ENCODE assay signal across 8 mouse cellular contexts in genomic region chr15:82243742-82244114, GRCm38 (mm10). TPM values are rescaled to one million over a fixed set of nuclear protein-coding genes. Genes with fewer than 3 reads are reported as not detected.
DNase-seq lines count a peak whose midpoint lies in the region; ATAC-seq and TF ChIP-seq lines count a peak whose summit lies in the region.

No protein-coding gene starts in this region.

- peak overlapping the region; percentile 71 for H3K4me3 ChIP-seq in kidney, postnatal 0 days (replicated peaks; ENCODE audit: low read depth, low read length)
- peak overlapping the region; percentile 87 for H3K4me3 ChIP-seq in bone marrow, adult 2 months (replicated peaks; ENCODE audit: control insufficient read depth, low read depth, low read length)
- H3K4me3 ChIP-seq in hindbrain, postnatal 0 days (ENCODE audit: low read length) = peak overlapping the region; percentile 72

- 1% methylated on average over 12 of the region's 12 CpGs for WGBS in kidney, postnatal 0 days
- 2% methylated on average over 12 of the region's 12 CpGs for WGBS in bone marrow, adult 2 months
- WGBS in hindbrain, postnatal 0 days = 5% methylated on average over 12 of the region's 12 CpGs

- no peak for TF ChIP-seq POLR2A in bone marrow, adult 2 months (IDR thresholded peaks at IDR 0.05; ENCODE audit: borderline replicate concordance, control insufficient read depth, low read depth, low read length)

- 0 out of 2 replicates have a peak, but pooled peaks cover 5% of the 10 kb centered on the region for H3K4me1 ChIP-seq in kidney, postnatal 0 days (replicated peaks; ENCODE audit: insufficient read depth, low read length)
- no peaks in the 10 kb centered on the region for H3K4me1 ChIP-seq in bone marrow, adult 2 months (ENCODE audit: control insufficient read depth, insufficient read depth, low read length)
- 0 out of 2 replicates have a peak, but pooled peaks cover 3% of the 10 kb centered on the region for H3K4me1 ChIP-seq in hindbrain, postnatal 0 days (ENCODE audit: insufficient read depth, low read length)

- intact Hi-C loops in gastrocnemius, postnatal 14 days (cut with DNase I; ENCODE audit: low total_unique reads) = no loop called here

- DNase-seq in kidney, postnatal 0 days (ENCODE audit: low spot score) = no peak
- no peak for DNase-seq in kidney, adult 11 months
- DNase-seq in hindbrain, postnatal 0 days (ENCODE audit: low spot score) = no peak
- peak; percentile 58 for DNase-seq in naive thymus-derived CD4-positive, alpha-beta T cell, adult 2 months (ENCODE audit: low read depth)
- DNase-seq in adrenal gland, adult 18-20 months (ENCODE audit: low spot score in 2 of 2) = no peak
- no peak for DNase-seq in gastrocnemius, postnatal 14 days
- DNase-seq in left cerebral cortex, adult 9 months (ENCODE audit: low spot score in 2 of 2) = no peak

- peak overlapping the region; percentile 89 for H3K4me2 ChIP-seq in kidney, postnatal 0 days (ENCODE audit: low read length)
- H3K4me2 ChIP-seq in hindbrain, postnatal 0 days (ENCODE audit: low read depth, low read length) = peak overlapping the region; percentile 89

- H3K36me3 ChIP-seq in kidney, postnatal 0 days (ENCODE audit: insufficient read depth, low read length) = no peaks in the 10 kb centered on the region
- no peaks in the 10 kb centered on the region for H3K36me3 ChIP-seq in hindbrain, postnatal 0 days (ENCODE audit: insufficient read depth, low read length)

- no peak for ATAC-seq in kidney, postnatal 0 days (replicated peaks; ENCODE audit: low FRiP score, low read depth)
- no peak for ATAC-seq in hindbrain, postnatal 0 days

- H3K9ac ChIP-seq in kidney, postnatal 0 days (ENCODE audit: low read depth, low read length) = peak overlapping the region; percentile 62; the same call in 1 of the 2 replicates
- H3K9ac ChIP-seq in hindbrain, postnatal 0 days (replicated peaks; ENCODE audit: low read length) = peak overlapping the region; percentile 56

- H3K27ac ChIP-seq in kidney, postnatal 0 days = no peak overlapping the region
- H3K27ac ChIP-seq in bone marrow, adult 2 months (ENCODE audit: control insufficient read depth, insufficient read depth, low read depth, low read length, poor library complexity) = peak overlapping the region; percentile 32
- 0 out of 2 replicates have a peak overlapping the region, but pooled peaks have one; percentile 16 for H3K27ac ChIP-seq in hindbrain, postnatal 0 days

- H3K9me3 ChIP-seq in kidney, postnatal 0 days (replicated peaks; ENCODE audit: low read length) = no peaks in the 10 kb centered on the region
- no peaks in the 10 kb centered on the region for H3K9me3 ChIP-seq in hindbrain, postnatal 0 days (ENCODE audit: low read length)

- no peaks in the 10 kb centered on the region for H3K27me3 ChIP-seq in kidney, postnatal 0 days (ENCODE audit: insufficient read depth, low read length)
- H3K27me3 ChIP-seq in hindbrain, postnatal 0 days (ENCODE audit: insufficient read depth, low read length) = no peaks in the 10 kb centered on the region

- TF ChIP-seq CTCF in kidney, postnatal 0 days (IDR thresholded peaks at IDR 0.05; ENCODE audit: low read depth) = no peak
- TF ChIP-seq CTCF in bone marrow, adult 2 months (IDR thresholded peaks at IDR 0.05; ENCODE audit: control insufficient read depth, insufficient read depth, low read length) = no peak
- TF ChIP-seq CTCF in hindbrain, postnatal 0 days (IDR thresholded peaks at IDR 0.05; ENCODE audit: low read depth) = no peak

RNA-seq across cellular contexts. Expression of gene Cenpm, which starts 0.8 kb away (rescaled TPM):
- polyA plus RNA-seq in kidney, postnatal 0 days (2015; fragmentation: Nextera tagmentation; extraction: Ambion mirVana) = 45.0 and 46.4 TPM in 2 replicates
- 19.5 and 21.2 TPM in 2 replicates for polyA plus RNA-seq in bone marrow, adult 2 months (2011; ENCODE audit: insufficient read depth, insufficient read length, low replicate concordance, missing spikeins)
- 15.0 and 16.2 TPM in 2 replicates for total RNA-seq in hindbrain, postnatal 0 days (2014; rRNA removed)
- 23.0 and 27.6 TPM in 2 replicates for polyA plus RNA-seq in hindbrain, postnatal 0 days (2015; fragmentation: Nextera tagmentation; extraction: Ambion mirVana)
- 1 to 10 TPM; 2.4 to 2.5 TPM for total RNA-seq in adrenal gland, adult 18-20 months (2021)
- total RNA-seq in gastrocnemius, postnatal 14 days (2021) = 1 to 10 TPM; 1.8 to 2.6 TPM

RNA-seq across cellular contexts. Expression of gene 1500009C09Rik, which starts 8.5 kb away (rescaled TPM):
- polyA plus RNA-seq in kidney, postnatal 0 days (2015; fragmentation: Nextera tagmentation; extraction: Ambion mirVana) = not detected in 2 replicates
- not detected in 2 replicates for polyA plus RNA-seq in bone marrow, adult 2 months (2011; ENCODE audit: insufficient read depth, insufficient read length, low replicate concordance, missing spikeins)
- total RNA-seq in hindbrain, postnatal 0 days (2014; rRNA removed) = 116 and 127 TPM in 2 replicates
- 12.5 and 13.9 TPM in 2 replicates for polyA plus RNA-seq in hindbrain, postnatal 0 days (2015; fragmentation: Nextera tagmentation; extraction: Ambion mirVana)
- under 1 TPM; 0.33 to 0.90 TPM for total RNA-seq in adrenal gland, adult 18-20 months (2021)
- not detected for total RNA-seq in gastrocnemius, postnatal 14 days (2021)

RNA-seq across cellular contexts. Expression of gene Tnfrsf13c, which starts 19.6 kb away (rescaled TPM):
- 0.09 TPM in 1 of 2 replicates, not detected in the other for polyA plus RNA-seq in kidney, postnatal 0 days (2015; fragmentation: Nextera tagmentation; extraction: Ambion mirVana)
- 12.1 and 24.9 TPM in 2 replicates for polyA plus RNA-seq in bone marrow, adult 2 months (2011; ENCODE audit: insufficient read depth, insufficient read length, low replicate concordance, missing spikeins)
- 0.29 and 5.6 TPM in 2 replicates for total RNA-seq in hindbrain, postnatal 0 days (2014; rRNA removed)
- polyA plus RNA-seq in hindbrain, postnatal 0 days (2015; fragmentation: Nextera tagmentation; extraction: Ambion mirVana) = 0.34 and 0.42 TPM in 2 replicates
- under 1 TPM; 0.16 to 0.17 TPM for total RNA-seq in adrenal gland, adult 18-20 months (2021)
- total RNA-seq in gastrocnemius, postnatal 14 days (2021) = not detected

RNA-seq across cellular contexts. Expression of gene Sept3, which starts 31.0 kb away (rescaled TPM):
- 4.2 and 4.8 TPM in 2 replicates for polyA plus RNA-seq in kidney, postnatal 0 days (2015; fragmentation: Nextera tagmentation; extraction: Ambion mirVana)
- 2.0 TPM in 1 of 2 replicates, not detected in the other for polyA plus RNA-seq in bone marrow, adult 2 months (2011; ENCODE audit: insufficient read depth, insufficient read length, low replicate concordance, missing spikeins)
- total RNA-seq in hindbrain, postnatal 0 days (2014; rRNA removed) = 393 and 404 TPM in 2 replicates
- 299 and 320 TPM in 2 replicates for polyA plus RNA-seq in hindbrain, postnatal 0 days (2015; fragmentation: Nextera tagmentation; extraction: Ambion mirVana)
- total RNA-seq in adrenal gland, adult 18-20 months (2021) = 1 to 10 TPM; 3.4 to 3.8 TPM
- total RNA-seq in gastrocnemius, postnatal 14 days (2021) = 1 to 10 TPM in 1 of 2 experiments, under 1 TPM in 1; 0.71 to 1.4 TPM

RNA-seq across cellular contexts. Expression of gene Shisa8, which starts 31.1 kb away (rescaled TPM):
- 0.66 and 0.96 TPM in 2 replicates for polyA plus RNA-seq in kidney, postnatal 0 days (2015; fragmentation: Nextera tagmentation; extraction: Ambion mirVana)
- 0.77 and 1.9 TPM in 2 replicates for polyA plus RNA-seq in bone marrow, adult 2 months (2011; ENCODE audit: insufficient read depth, insufficient read length, low replicate concordance, missing spikeins)
- total RNA-seq in hindbrain, postnatal 0 days (2014; rRNA removed) = 34.7 and 36.0 TPM in 2 replicates
- polyA plus RNA-seq in hindbrain, postnatal 0 days (2015; fragmentation: Nextera tagmentation; extraction: Ambion mirVana) = 7.5 and 9.2 TPM in 2 replicates
- under 1 TPM; 0.13 to 0.27 TPM for total RNA-seq in adrenal gland, adult 18-20 months (2021)
- total RNA-seq in gastrocnemius, postnatal 14 days (2021) = under 1 TPM in 1 of 2 experiments, not detected in 1; 0.08 TPM

Comparison
In these comparisons a context has a peak if more than half of its experiments do, and no peak if none do; other contexts are left out.
1. RNA of gene 1500009C09Rik, which starts 8.5 kb away (total RNA-seq): 116 to 127 TPM in hindbrain, postnatal 0 days; 0.33 to 0.90 TPM in adrenal gland, adult 18-20 months and not detected in gastrocnemius, postnatal 14 days; every median in the first group is over 10 times any median in the second.
2. Peak in every context shown above with its lines, with median percentiles within 50 percentile points of each other: H3K4me3 ChIP-seq.